Mouse (Mus musculus): ENCODE results near the gene Slc16a7.

The Slc16a7 gene

DNA sequence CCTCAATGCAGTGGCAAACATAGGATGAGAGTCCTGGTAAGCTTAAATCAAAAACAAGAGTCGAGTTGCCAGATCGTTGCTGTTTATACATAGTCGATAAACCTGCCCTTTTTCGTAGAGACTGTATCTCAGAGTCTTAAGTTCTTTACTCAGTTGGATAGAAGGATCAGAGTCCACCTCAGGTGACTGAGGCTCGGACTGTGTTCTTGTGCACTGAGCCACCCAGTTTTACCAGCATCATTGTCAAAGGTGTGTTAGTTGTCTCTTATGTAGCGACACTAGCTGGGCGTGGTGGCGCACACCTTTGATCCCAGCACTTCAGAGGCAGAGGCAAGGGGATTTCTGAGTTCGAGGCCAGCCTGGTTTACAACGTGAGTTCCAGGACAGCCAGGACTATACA, 217.6 kb downstream of the Slc16a7 start:
- no peak for TF ChIP-seq GATA4 (IDR thresholded peaks at IDR 0.05; ENCODE audit: insufficient replicate concordance, low read length)

DNA sequence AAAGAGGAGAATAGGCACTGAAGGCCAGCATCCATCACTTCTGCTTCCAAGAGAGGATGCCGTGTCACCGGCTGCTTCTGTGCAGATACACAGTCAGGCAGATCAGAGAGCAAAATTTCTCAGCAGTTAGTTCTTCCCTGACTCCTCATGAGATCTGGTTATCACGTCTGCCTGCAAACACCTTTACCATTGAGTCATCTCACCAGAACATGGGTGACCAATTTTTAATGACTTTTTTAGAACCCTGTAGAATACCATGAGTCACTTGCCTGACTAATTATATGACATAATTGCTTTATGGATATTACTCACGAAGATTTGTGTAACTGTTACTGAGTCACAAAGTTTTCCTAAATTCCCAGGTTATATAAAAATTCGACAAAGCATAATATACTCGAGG, 218.1 kb downstream of the Slc16a7 start:
- no peak for TF ChIP-seq GATA4 (IDR thresholded peaks at IDR 0.05; ENCODE audit: insufficient replicate concordance, low read length)

Data from liver, adult (tissue).